Comparison of ENCODE assay signal across 15 mouse cellular contexts in the genomic region with DNA sequence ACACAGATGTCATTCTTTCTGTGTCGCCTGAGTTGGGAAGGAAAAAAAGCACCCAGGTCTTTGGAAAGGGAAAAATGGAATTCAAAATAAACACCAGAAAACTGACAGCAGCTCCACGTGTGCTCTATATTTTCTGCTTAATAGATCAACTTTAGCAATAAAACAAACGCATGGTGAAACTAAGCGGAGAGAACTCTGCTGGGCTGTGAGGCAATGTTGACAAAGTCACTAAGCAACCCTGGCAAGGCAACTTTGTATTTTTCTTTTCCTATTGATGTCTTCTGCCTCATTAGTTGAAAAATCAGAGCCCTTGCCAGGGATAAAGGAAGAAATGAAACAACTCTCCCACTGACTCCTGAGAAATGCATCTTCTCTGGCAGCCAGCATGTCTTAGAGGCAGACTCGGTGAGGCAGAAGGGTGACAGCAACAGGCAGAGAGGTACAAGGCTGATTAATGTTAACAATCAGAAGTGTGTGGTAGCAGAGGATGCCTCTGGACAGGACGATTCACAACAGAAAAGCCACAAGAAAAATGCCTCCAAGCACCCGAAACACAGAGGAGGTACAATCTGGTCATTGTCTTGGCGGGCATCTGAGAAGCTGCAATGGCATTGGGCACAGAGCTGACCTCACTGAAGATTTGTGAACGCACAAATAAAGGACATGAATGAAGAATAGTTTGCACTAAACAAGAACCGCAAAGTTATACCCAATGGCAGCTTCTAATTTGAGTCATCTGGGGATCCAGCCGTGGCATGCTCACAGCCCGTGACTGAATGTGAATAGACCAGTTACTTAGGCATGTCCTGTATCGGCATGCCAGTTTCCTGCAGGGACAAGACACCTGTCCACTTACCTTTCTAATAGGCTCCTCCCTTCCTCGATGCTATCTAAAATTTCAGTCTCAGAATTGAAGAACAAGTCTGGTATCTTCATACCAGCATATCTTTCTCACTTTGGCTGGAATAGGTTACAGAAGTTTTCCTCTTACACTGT.
DNase-seq lines count a peak whose midpoint lies in the region; ATAC-seq and TF ChIP-seq lines count a peak whose summit lies in the region.
"Had no signal": no experiment of that assay in that cellular context is flagged by ENCODE, and none has a peak within 500 bp of the region (broad histone marks: within the 10 kb centered on the region; RNA-seq: fewer than 3 reads in every experiment).

No protein-coding gene starts in this region.

- no peak for TF ChIP-seq POLR2A in liver, adult 2 months (IDR thresholded peaks at IDR 0.05; ENCODE audit: extremely low read depth, insufficient read depth, low read length)
- no peak for TF ChIP-seq POLR2A in brain, embryonic 14.5 days (IDR thresholded peaks at IDR 0.05; ENCODE audit: borderline replicate concordance, extremely low read depth, insufficient read depth, insufficient read length, poor library complexity, severe bottlenecking)

- H3K79me2 ChIP-seq in liver, adult 2 months (ENCODE audit: control insufficient read depth, insufficient read depth, low read length): peaks cover 36% of the 10 kb centered on the region

- no peaks in the 10 kb centered on the region for H3K9me3 ChIP-seq in embryonic facial prominence, embryonic 13.5 days
- H3K9me3 ChIP-seq in embryonic facial prominence, embryonic 10.5 days: no peaks in the 10 kb centered on the region
- H3K9me3 ChIP-seq in liver, embryonic 11.5 days (ENCODE audit: control insufficient read depth, low read length): no peaks in the 10 kb centered on the region
- no peaks in the 10 kb centered on the region for H3K9me3 ChIP-seq in intestine, postnatal 0 days (ENCODE audit: control insufficient read depth)
- H3K9me3 ChIP-seq: G1E had no signal

- DNase-seq in embryonic facial prominence, embryonic 10.5 days (ENCODE audit: low spot score): no peak
- DNase-seq in liver, adult 2 months (ENCODE audit: extremely low read depth, low read depth, low spot score): peak; percentile 97
- DNase-seq in liver, embryonic 11.5 days (ENCODE audit: low spot score): no peak
- DNase-seq in brain, embryonic 14.5 days (ENCODE audit: low read depth): peak; percentile 34
- peak; percentile 73 for DNase-seq in lung, postnatal 25 days (ENCODE audit: low spot score)
- DNase-seq in heart, adult 8-10 months (ENCODE audit: low spot score): no peak
- DNase-seq: B cell, adult 2 months; gastrocnemius, postnatal 10 days; kidney, adult 11 months had no signal

- no peaks in the 10 kb centered on the region for H3K36me3 ChIP-seq in embryonic facial prominence, embryonic 13.5 days
- no peaks in the 10 kb centered on the region for H3K36me3 ChIP-seq in embryonic facial prominence, embryonic 10.5 days (replicated peaks)
- H3K36me3 ChIP-seq in liver, adult 2 months (ENCODE audit: control insufficient read depth, insufficient read depth, low read length): no peaks in the 10 kb centered on the region
- H3K36me3 ChIP-seq in liver, embryonic 11.5 days (ENCODE audit: control insufficient read depth, insufficient read depth, low read length): no peaks in the 10 kb centered on the region
- no peaks in the 10 kb centered on the region for H3K36me3 ChIP-seq in intestine, postnatal 0 days (ENCODE audit: control insufficient read depth, insufficient read depth)
- H3K36me3 ChIP-seq: G1E had no signal

- no peak overlapping the region for H3K4me2 ChIP-seq in embryonic facial prominence, embryonic 13.5 days
- no peak overlapping the region for H3K4me2 ChIP-seq in liver, embryonic 11.5 days
- no peak overlapping the region for H3K4me2 ChIP-seq in intestine, postnatal 0 days (replicated peaks; ENCODE audit: low read depth)

- no peak overlapping the region for H3K9ac ChIP-seq in embryonic facial prominence, embryonic 13.5 days
- H3K9ac ChIP-seq in liver, adult 2 months (ENCODE audit: low read depth, low read length): peak overlapping the region; percentile 25; the same call in 1 of the 2 replicates
- no peak overlapping the region for H3K9ac ChIP-seq in liver, embryonic 11.5 days (ENCODE audit: low read depth, low read length)
- H3K9ac ChIP-seq in intestine, postnatal 0 days (ENCODE audit: low read depth, low read length): no peak overlapping the region

- no peak for ATAC-seq in embryonic facial prominence, embryonic 13.5 days (ENCODE audit: insufficient number of reproducible peaks, insufficient read depth, low FRiP score, low TSS enrichment, low read depth)
- ATAC-seq in liver, embryonic 11.5 days (replicated peaks; ENCODE audit: low FRiP score): no peak
- ATAC-seq in intestine, postnatal 0 days: no peak
- ATAC-seq: activated CD4-positive, CD25-positive, alpha-beta regulatory T cell, adult 4 months had no signal

- H3K4me1 ChIP-seq in embryonic facial prominence, embryonic 13.5 days: peaks cover 22% of the 10 kb centered on the region
- H3K4me1 ChIP-seq in embryonic facial prominence, embryonic 10.5 days: peaks cover 11% of the 10 kb centered on the region; the same call in 1 of the 2 replicates
- peaks cover 40% of the 10 kb centered on the region for H3K4me1 ChIP-seq in liver, adult 2 months (ENCODE audit: control insufficient read depth, insufficient read depth, low read length)
- peaks cover 4% of the 10 kb centered on the region for H3K4me1 ChIP-seq in liver, embryonic 11.5 days (replicated peaks; ENCODE audit: control insufficient read depth, insufficient read depth, low read length)
- peaks cover 3% of the 10 kb centered on the region; the same call in 1 of the 2 replicates for H3K4me1 ChIP-seq in intestine, postnatal 0 days (replicated peaks; ENCODE audit: control insufficient read depth, insufficient read depth, low read length)

- whole genome bisulfite sequencing in embryonic facial prominence, embryonic 13.5 days: 61% methylated on average over 14 of the region's 14 CpGs
- 82% methylated on average over 14 of the region's 14 CpGs for WGBS in embryonic facial prominence, embryonic 10.5 days
- 48% methylated on average over 14 of the region's 14 CpGs for WGBS in liver, adult 2 months
- 82% methylated on average over 14 of the region's 14 CpGs for WGBS in liver, embryonic 11.5 days
- WGBS in intestine, postnatal 0 days: 65% methylated on average over 14 of the region's 14 CpGs

- no peak for TF ChIP-seq CTCF in liver, adult 2 months (IDR thresholded peaks at IDR 0.05; ENCODE audit: low read depth, low read length)
- TF ChIP-seq CTCF in brain, embryonic 14.5 days (IDR thresholded peaks at IDR 0.05; ENCODE audit: borderline replicate concordance, extremely low read depth, insufficient read depth, insufficient read length): no peak
- no peak for TF ChIP-seq CTCF in intestine, postnatal 0 days (IDR thresholded peaks at IDR 0.05; ENCODE audit: low read depth)

- 0 out of 2 replicates have a peak overlapping the region, but pooled peaks have one; percentile 11 for H3K27ac ChIP-seq in embryonic facial prominence, embryonic 13.5 days
- H3K27ac ChIP-seq in embryonic facial prominence, embryonic 10.5 days (replicated peaks): no peak overlapping the region
- H3K27ac ChIP-seq in liver, adult 2 months (replicated peaks; ENCODE audit: insufficient read depth, low read depth, low read length): peak overlapping the region; percentile 86
- H3K27ac ChIP-seq in liver, embryonic 11.5 days (ENCODE audit: low read depth, low read length): no peak overlapping the region
- no peak overlapping the region for H3K27ac ChIP-seq in intestine, postnatal 0 days (ENCODE audit: low read depth, low read length)
- H3K27ac ChIP-seq: macrophage had no signal

- H3K27me3 ChIP-seq in embryonic facial prominence, embryonic 13.5 days: no peaks in the 10 kb centered on the region
- H3K27me3 ChIP-seq in embryonic facial prominence, embryonic 10.5 days (replicated peaks; ENCODE audit: low read depth, poor library complexity, severe bottlenecking): no peaks in the 10 kb centered on the region
- H3K27me3 ChIP-seq in liver, adult 2 months (ENCODE audit: control insufficient read depth, insufficient read depth, low read length): no peaks in the 10 kb centered on the region
- no peaks in the 10 kb centered on the region for H3K27me3 ChIP-seq in liver, embryonic 11.5 days (replicated peaks; ENCODE audit: control insufficient read depth, insufficient read depth, low read length)
- no peaks in the 10 kb centered on the region for H3K27me3 ChIP-seq in intestine, postnatal 0 days (replicated peaks; ENCODE audit: control insufficient read depth, insufficient read depth, low read length)

- H3K4me3 ChIP-seq in embryonic facial prominence, embryonic 13.5 days: no peak overlapping the region
- no peak overlapping the region for H3K4me3 ChIP-seq in embryonic facial prominence, embryonic 10.5 days
- H3K4me3 ChIP-seq in liver, adult 2 months (ENCODE audit: insufficient read depth, low read depth, low read length): no peak overlapping the region
- H3K4me3 ChIP-seq in liver, embryonic 11.5 days (ENCODE audit: low read depth, low read length): no peak overlapping the region
- no peak overlapping the region for H3K4me3 ChIP-seq in intestine, postnatal 0 days (ENCODE audit: low read depth, low read length)
- H3K4me3 ChIP-seq: erythroblast, embryonic 14.5 days had no signal

Comparison
In these comparisons a context has a peak if more than half of its experiments do, and no peak if none do; other contexts are left out.
1. H3K27ac ChIP-seq: peak in embryonic facial prominence, embryonic 13.5 days (single experiment) and liver, adult 2 months (single experiment); none in embryonic facial prominence, embryonic 10.5 days (single experiment), liver, embryonic 11.5 days (single experiment) and intestine, postnatal 0 days (single experiment).
2. DNase-seq: peak in liver, adult 2 months (single experiment), brain, embryonic 14.5 days (single experiment) and lung, postnatal 25 days (single experiment); none in embryonic facial prominence, embryonic 10.5 days (single experiment), liver, embryonic 11.5 days (single experiment) and heart, adult 8-10 months (single experiment).